Mouse (Mus musculus) adrenal gland, adult 2 months (tissue): Measurements from ENCODE around the gene Vmn1r104. TPM values are rescaled to one million over a fixed set of nuclear protein-coding genes. Genes with fewer than 3 reads are reported as not detected.
"Not testable (repeated sequence)": the region's sequence is repeated elsewhere in the genome, so short reads cannot be mapped to it uniquely, and the experiment has no call there.

Experiments
- DNase-seq: peaks from one replicate; pipeline ENCODE4 v3.0.0; 2021
- long read RNA-seq: library from polyadenylated mRNA; stranded (forward); transcript quantifications from one replicate; pipeline ENCODE4 v2.0.0, GENCODE M21; 2021
- polyA plus RNA-seq: library from polyadenylated mRNA; depleted of rRNA; stranded (reverse); fragments of >200 nt; gene quantifications from 2 replicates; pipeline ENCODE4 v1.2.3, GENCODE M21; 2012; rRNA removed
- total RNA-seq, 2 experiments: library from RNA; stranded (reverse); gene quantifications; 2 replicates each; pipeline ENCODE4 v1.2.3; 2021

The Vmn1r104 gene
- total RNA-seq = not detected
- polyA plus RNA-seq = not detected in 2 replicates
- long read RNA-seq = 0 reads

- DNase-seq = not testable (repeated sequence)
These were observed at the start of gene Vmn1r104 for GRCm38 (mm10) chr7:20533537-20533936. Gene Vmn1r104, plus strand, starts transcription at chr7:20533837.

GRCm38 (mm10) chr7:20510434-20510833 lies 23.2 kb upstream of the Vmn1r104 start, which contains the start of gene Vmn1r103:
Gene Vmn1r103, minus strand, starts transcription at chr7:20510534.
- DNase-seq = not testable (repeated sequence)

- not testable (repeated sequence) for DNase-seq
These were observed 12.0 kb downstream of the Vmn1r104 start, which contains the start of gene Gm5726 for GRCm38 (mm10) chr7:20545657-20546056. Gene Gm5726, minus strand, starts transcription at chr7:20545757.

GRCm38 (mm10) chr7:20576141-20576540 lies 42.5 kb downstream of the Vmn1r104 start, which contains the start of gene Gm4141:
Gene Gm4141, minus strand, starts transcription at chr7:20576241.
- not testable (repeated sequence) for DNase-seq

Other genes starting within 250 kb of the Vmn1r104 start
- gene Gm4133, start 199.8 kb upstream of the Vmn1r104 start, total RNA-seq = not detected
- gene Gm4133, start 199.8 kb upstream of the Vmn1r104 start, polyA plus RNA-seq = not detected in 2 replicates
- not detected for gene Gm5728, start 158.4 kb upstream of the Vmn1r104 start, total RNA-seq
- gene Gm5728, start 158.4 kb upstream of the Vmn1r104 start, polyA plus RNA-seq = not detected in 2 replicates
- gene Vmn1r100, start 115.9 kb upstream of the Vmn1r104 start, total RNA-seq = not detected
- not detected in 2 replicates for gene Vmn1r100, start 115.9 kb upstream of the Vmn1r104 start, polyA plus RNA-seq
- not detected for gene Vmn1r101, start 91.2 kb upstream of the Vmn1r104 start, total RNA-seq
- gene Vmn1r101, start 91.2 kb upstream of the Vmn1r104 start, polyA plus RNA-seq = not detected in 2 replicates
- not detected for gene Gm10670, start 58.9 kb upstream of the Vmn1r104 start, total RNA-seq
- gene Gm10670, start 58.9 kb upstream of the Vmn1r104 start, polyA plus RNA-seq = not detected in 2 replicates
- gene Vmn1r103, start 23.3 kb upstream of the Vmn1r104 start, total RNA-seq = not detected
- gene Vmn1r103, start 23.3 kb upstream of the Vmn1r104 start, polyA plus RNA-seq = not detected in 2 replicates
- gene Gm5726, start 11.9 kb downstream of the Vmn1r104 start, total RNA-seq = not detected
- gene Gm5726, start 11.9 kb downstream of the Vmn1r104 start, polyA plus RNA-seq = not detected in 2 replicates
- not detected for gene Gm4141, start 42.4 kb downstream of the Vmn1r104 start, total RNA-seq
- not detected in 2 replicates for gene Gm4141, start 42.4 kb downstream of the Vmn1r104 start, polyA plus RNA-seq
- not detected for gene Gm4513, start 65.2 kb downstream of the Vmn1r104 start, total RNA-seq
- not detected in 2 replicates for gene Gm4513, start 65.2 kb downstream of the Vmn1r104 start, polyA plus RNA-seq
- not detected for gene Vmn1r107, start 135.1 kb downstream of the Vmn1r104 start, total RNA-seq
- gene Vmn1r107, start 135.1 kb downstream of the Vmn1r104 start, polyA plus RNA-seq = not detected in 2 replicates
- not detected for gene Vmn1r111, start 169.4 kb downstream of the Vmn1r104 start, total RNA-seq
- not detected in 2 replicates for gene Vmn1r111, start 169.4 kb downstream of the Vmn1r104 start, polyA plus RNA-seq
- gene Gm10668, start 196.8 kb downstream of the Vmn1r104 start, total RNA-seq = not detected
- gene Gm10668, start 196.8 kb downstream of the Vmn1r104 start, polyA plus RNA-seq = not detected in 2 replicates
- gene Vmn1r112, start 237.3 kb downstream of the Vmn1r104 start, total RNA-seq = not detected
- gene Vmn1r112, start 237.3 kb downstream of the Vmn1r104 start, polyA plus RNA-seq = not detected in 2 replicates